In the genomic region with DNA sequence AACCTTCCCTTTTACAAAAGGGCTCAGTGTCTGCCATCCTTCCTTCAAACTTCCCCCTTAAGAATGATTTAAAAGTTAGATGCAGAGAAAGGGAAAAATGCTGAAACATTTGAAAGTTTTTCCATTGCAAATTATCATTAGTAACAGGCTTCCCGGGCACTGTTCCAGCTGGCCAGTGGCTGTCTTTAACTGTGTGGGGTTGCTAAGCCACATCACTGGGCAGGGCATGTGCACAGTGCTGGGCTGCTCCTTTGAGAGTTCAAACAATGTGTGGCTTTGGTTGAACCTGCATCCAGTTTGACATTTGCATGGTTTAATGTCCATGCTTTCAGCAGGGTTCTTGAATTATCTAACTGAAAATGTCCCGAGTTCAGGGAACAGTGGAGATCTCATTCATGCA, we compare ENCODE assay signal across 10 mouse cellular contexts.
DNase-seq lines count a peak whose midpoint lies in the region; ATAC-seq and TF ChIP-seq lines count a peak whose summit lies in the region.
"Had no signal": no experiment of that assay in that cellular context is flagged by ENCODE, and none has a peak within 500 bp of the region (broad histone marks: within the 10 kb centered on the region; RNA-seq: fewer than 3 reads in every experiment).

No protein-coding gene starts in this region.

- TF ChIP-seq CTCF in midbrain, postnatal 0 days (IDR thresholded peaks at IDR 0.05), result no peak

- H3K4me3 ChIP-seq in heart, embryonic 12.5 days, result no peak overlapping the region
- no peak overlapping the region for H3K4me3 ChIP-seq in midbrain, postnatal 0 days (ENCODE audit: low read depth, low read length)
- H3K4me3 ChIP-seq: layer of hippocampus, adult 2 months had no signal

- no peak overlapping the region for H3K27ac ChIP-seq in heart, embryonic 12.5 days (ENCODE audit: poor library complexity, severe bottlenecking)
- H3K27ac ChIP-seq in midbrain, postnatal 0 days (ENCODE audit: low read depth, low read length), result no peak overlapping the region
- H3K27ac ChIP-seq: layer of hippocampus, adult 2 months had no signal

- WGBS in heart, embryonic 12.5 days, result 55% methylated on average over 2 of the region's 2 CpGs
- 27% methylated on average over 2 of the region's 2 CpGs for WGBS in midbrain, postnatal 0 days

- no peaks in the 10 kb centered on the region; the same call in 1 of the 2 replicates for H3K4me1 ChIP-seq in heart, embryonic 12.5 days (replicated peaks)
- no peaks in the 10 kb centered on the region for H3K4me1 ChIP-seq in midbrain, postnatal 0 days (ENCODE audit: insufficient read depth, low read length)

- no peak overlapping the region for H3K9ac ChIP-seq in heart, embryonic 12.5 days
- H3K9ac ChIP-seq in midbrain, postnatal 0 days (replicated peaks; ENCODE audit: low read length, poor library complexity, severe bottlenecking), result no peak overlapping the region

- no peaks in the 10 kb centered on the region for H3K9me3 ChIP-seq in heart, embryonic 12.5 days (replicated peaks)
- no peaks in the 10 kb centered on the region for H3K9me3 ChIP-seq in midbrain, postnatal 0 days (ENCODE audit: low read length)

- H3K4me2 ChIP-seq in heart, embryonic 12.5 days, result no peak overlapping the region
- no peak overlapping the region for H3K4me2 ChIP-seq in midbrain, postnatal 0 days (ENCODE audit: low read depth, low read length, poor library complexity, severe bottlenecking)

- no peaks in the 10 kb centered on the region for H3K36me3 ChIP-seq in heart, embryonic 12.5 days
- H3K36me3 ChIP-seq in midbrain, postnatal 0 days (ENCODE audit: insufficient read depth, low read length), result no peaks in the 10 kb centered on the region

- no peaks in the 10 kb centered on the region for H3K27me3 ChIP-seq in heart, embryonic 12.5 days (replicated peaks)
- no peaks in the 10 kb centered on the region for H3K27me3 ChIP-seq in midbrain, postnatal 0 days (ENCODE audit: insufficient read depth, low read length)

- peak; percentile 50 to 59 for DNase-seq in heart, adult 18-20 months
- peak; percentile 39 to 40 for DNase-seq in right cerebral cortex, postnatal 10 days (ENCODE audit: low spot score in 2 of 2)
- DNase-seq in right cerebral cortex, postnatal 14 days, result no peak
- peak; percentile 17 to 37 for DNase-seq in heart, adult 9 months (ENCODE audit: low spot score in 2 of 2)
- DNase-seq in midbrain, postnatal 0 days (ENCODE audit: low spot score), result peak; percentile 68
- no peak for DNase-seq in embryo, embryonic 10.5 days (ENCODE audit: low spot score)
- DNase-seq: right cerebral cortex, adult 18-20 months had no signal

- no peak for ATAC-seq in heart, embryonic 12.5 days (ENCODE audit: insufficient number of reproducible peaks, low FRiP score)
- no peak for ATAC-seq in midbrain, postnatal 0 days (ENCODE audit: low FRiP score)
- no peak for ATAC-seq in granulocyte monocyte progenitor cell, adult 5-6 weeks (replicated peaks; ENCODE audit: poor library complexity, severe bottlenecking)

Comparison
In these comparisons a context has a peak if more than half of its experiments do, and no peak if none do; other contexts are left out.
1. DNase-seq: peak in heart, adult 18-20 months (2 of 2), right cerebral cortex, postnatal 10 days (2 of 2), heart, adult 9 months (2 of 2) and midbrain, postnatal 0 days (single experiment); none in right cerebral cortex, postnatal 14 days (single experiment) and embryo, embryonic 10.5 days (single experiment).